Mouse (Mus musculus): Measurements from ENCODE around the gene Mastl. TPM values are rescaled to one million over a fixed set of nuclear protein-coding genes. Genes with fewer than 3 reads are reported as not detected.
A peak's percentile ranks its signal among the peaks of the same experiment; 100 is the strongest.

Gene Mastl
- polyA plus RNA-seq (2012; rRNA removed) = 1.9 and 3.1 TPM in 2 replicates
- 6.3 and 7.2 TPM in 2 replicates for polyA plus RNA-seq (2014; fragmentation: Nextera tagmentation; extraction: Ambion mirVana)

DNA sequence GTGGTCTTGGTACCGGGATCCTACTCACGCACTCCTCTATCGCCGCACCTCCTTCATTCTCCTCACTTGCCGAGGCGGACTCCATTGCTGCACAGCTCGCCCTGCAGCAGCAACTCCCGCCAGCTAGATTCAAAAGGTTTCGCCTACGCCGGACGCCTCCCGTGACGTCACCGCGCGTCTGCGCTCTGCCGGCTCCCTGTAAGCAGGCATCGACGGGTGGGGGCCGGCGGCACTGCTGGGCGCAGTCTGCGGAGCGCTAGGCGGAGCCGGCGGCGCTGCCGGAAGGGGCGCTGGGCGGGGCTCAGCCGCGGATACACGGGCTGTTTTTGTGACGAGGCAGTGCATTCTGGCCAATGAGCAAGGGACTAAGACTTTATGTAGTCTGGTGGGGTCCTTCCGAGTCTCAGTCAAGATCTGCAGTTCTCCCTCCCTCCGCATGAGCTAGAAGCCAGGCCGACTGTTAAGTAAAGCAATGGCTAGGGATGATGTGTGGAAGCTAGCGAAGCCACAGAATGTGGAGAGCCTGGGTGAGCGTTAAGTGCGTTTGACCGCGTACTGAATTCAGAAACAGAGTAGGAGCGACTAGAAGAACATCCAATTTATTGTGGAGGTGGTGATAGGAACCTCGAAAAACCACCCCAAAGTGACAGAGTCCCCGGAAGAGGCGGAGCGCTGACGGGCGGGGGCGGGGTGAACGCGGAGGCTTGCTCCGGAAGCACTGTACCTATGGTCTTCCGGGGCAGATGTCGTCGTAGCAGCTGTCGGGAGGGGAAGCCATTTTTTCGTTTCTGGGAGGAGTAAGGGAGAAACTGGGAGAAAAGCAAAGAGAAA is at the start of gene Mastl, which contains the start of gene Yme1l1:
Mastl (minus strand) TSS at position 248 of the 831 bp plus-strand sequence.
Yme1l1 (plus strand) TSS at position 593 of the 831 bp plus-strand sequence.
- TF ChIP-seq CTCF (IDR thresholded peaks at IDR 0.05; ENCODE audit: low read depth) (no peak; the same call in 1 of the 2 replicates), EP300 (IDR thresholded peaks at IDR 0.05; ENCODE audit: low read depth) (no peak)
- Histone ChIP-seq H3K36me3 (replicated peaks; ENCODE audit: control insufficient read depth, insufficient read depth, low read depth) (no peaks in the 10 kb centered on the region), H3K9me3 (ENCODE audit: control insufficient read depth, low read length) (no peaks in the 10 kb centered on the region), H3K4me2 (ENCODE audit: low read depth) (peak within 1 kb of the TSS; percentile 80), H3K4me3 (ENCODE audit: insufficient read depth in 1 of 2, low read depth in 2 of 2, low read length in 2 of 2) (peak within 1 kb of the TSS; percentile 73 to 99), H3K27me3 (ENCODE audit: control insufficient read depth, insufficient read depth, low read length) (no peaks in the 10 kb centered on the region), H3K9ac (replicated peaks) (peak within 1 kb of the TSS; percentile 89), H3K4me1 (replicated peaks; ENCODE audit: control insufficient read depth in 2 of 2, insufficient read depth in 2 of 2, low read length in 1 of 2) (peaks cover 12 to 17% of the 10 kb centered on the region in 2 experiments), H3K27ac (peak within 1 kb of the TSS; percentile 98)
- ATAC-seq (ENCODE audit: insufficient read depth) = peak; percentile 97
- DNase-seq (ENCODE audit: low read depth in 3 of 3, low spot score in 3 of 3) = peak; percentile 92 to 95 (median 94)
- WGBS (ENCODE audit: insufficient replicate concordance) = under 1% methylated on average over 61 of the region's 61 CpGs

GRCm38 (mm10) chr2:23202900-23203670 is 47.3 kb upstream of the Mastl start:
- no peak for ATAC-seq (ENCODE audit: insufficient read depth)
- no peaks in the 10 kb centered on the region for H3K9me3 ChIP-seq (ENCODE audit: control insufficient read depth, low read length)
- H3K9ac ChIP-seq (replicated peaks) = no peak overlapping the region
- H3K4me3 ChIP-seq (ENCODE audit: insufficient read depth in 1 of 2, low read depth in 2 of 2, low read length in 2 of 2) = no peak overlapping the region
- no peaks in the 10 kb centered on the region for H3K27me3 ChIP-seq (ENCODE audit: control insufficient read depth, insufficient read depth, low read length)
- peaks cover 8% of the 10 kb centered on the region for H3K36me3 ChIP-seq (replicated peaks; ENCODE audit: control insufficient read depth, insufficient read depth, low read depth)
- no peak overlapping the region for H3K4me2 ChIP-seq (ENCODE audit: low read depth)
- DNase-seq (ENCODE audit: low read depth in 3 of 3, low spot score in 3 of 3) = no peak
- H3K27ac ChIP-seq = no peak overlapping the region
- peaks cover 0 to 4% of the 10 kb centered on the region in 2 experiments; a peak in 1 of 4 replicates for H3K4me1 ChIP-seq (replicated peaks; ENCODE audit: control insufficient read depth in 2 of 2, insufficient read depth in 2 of 2, low read length in 1 of 2)
- TF ChIP-seq EP300 (IDR thresholded peaks at IDR 0.05; ENCODE audit: low read depth) (no peak), CTCF (IDR thresholded peaks at IDR 0.05; ENCODE audit: low read depth) (no peak)
- 53% methylated on average over 15 of the region's 15 CpGs for WGBS (ENCODE audit: insufficient replicate concordance)

GRCm38 (mm10) chr2:23201034-23201433 is 45.2 kb upstream of the Mastl start:
- DNase-seq (ENCODE audit: low read depth in 3 of 3, low spot score in 3 of 3) (no peak), ATAC-seq (ENCODE audit: insufficient read depth) (no peak)
- Histone ChIP-seq H3K36me3 (replicated peaks; ENCODE audit: control insufficient read depth, insufficient read depth, low read depth) (peaks cover 12% of the 10 kb centered on the region), H3K4me2 (ENCODE audit: low read depth) (no peak overlapping the region), H3K9me3 (ENCODE audit: control insufficient read depth, low read length) (no peaks in the 10 kb centered on the region), H3K27ac (no peak overlapping the region), H3K4me3 (ENCODE audit: insufficient read depth in 1 of 2, low read depth in 2 of 2, low read length in 2 of 2) (no peak overlapping the region), H3K27me3 (ENCODE audit: control insufficient read depth, insufficient read depth, low read length) (no peaks in the 10 kb centered on the region), H3K9ac (replicated peaks) (no peak overlapping the region), H3K4me1 (replicated peaks; ENCODE audit: control insufficient read depth in 2 of 2, insufficient read depth in 2 of 2, low read length in 1 of 2) (peaks cover 0 to 4% of the 10 kb centered on the region in 2 experiments; a peak in 1 of 4 replicates)
- WGBS (ENCODE audit: insufficient replicate concordance) = 57% methylated on average over 1 of the region's 1 CpGs
- TF ChIP-seq EP300 (IDR thresholded peaks at IDR 0.05; ENCODE audit: low read depth) = no peak
- no peak for TF ChIP-seq CTCF (IDR thresholded peaks at IDR 0.05; ENCODE audit: low read depth)

DNA sequence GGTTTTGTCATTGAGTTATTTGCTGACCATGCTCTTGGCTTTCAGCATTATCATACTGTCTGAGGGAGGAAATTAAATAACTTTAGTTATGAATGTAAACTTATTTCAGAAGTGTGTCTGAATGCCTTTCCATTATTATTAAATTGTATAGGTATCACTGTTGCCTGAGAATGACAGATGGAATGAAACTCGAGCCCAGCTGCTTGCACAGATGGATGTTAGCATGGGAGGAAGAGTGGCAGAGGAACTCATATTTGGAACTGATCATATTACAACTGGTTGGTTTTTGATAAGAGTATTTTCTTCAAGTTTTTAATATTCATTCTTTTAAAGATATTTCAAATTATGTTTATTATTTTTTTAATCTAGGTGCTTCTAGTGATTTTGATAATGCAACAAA is 38.5 kb upstream of the Mastl start:
- Histone ChIP-seq H3K36me3 (replicated peaks; ENCODE audit: control insufficient read depth, insufficient read depth, low read depth) (peaks cover 35% of the 10 kb centered on the region), H3K9ac (replicated peaks) (no peak overlapping the region), H3K4me2 (ENCODE audit: low read depth) (no peak overlapping the region), H3K27me3 (ENCODE audit: control insufficient read depth, insufficient read depth, low read length) (no peaks in the 10 kb centered on the region), H3K27ac (no peak overlapping the region), H3K4me3 (ENCODE audit: insufficient read depth in 1 of 2, low read depth in 2 of 2, low read length in 2 of 2) (no peak overlapping the region), H3K4me1 (replicated peaks; ENCODE audit: control insufficient read depth in 2 of 2, insufficient read depth in 2 of 2, low read length in 1 of 2) (no peaks in the 10 kb centered on the region), H3K9me3 (ENCODE audit: control insufficient read depth, low read length) (no peaks in the 10 kb centered on the region)
- WGBS (ENCODE audit: insufficient replicate concordance) = 76% methylated on average over 1 of the region's 1 CpGs
- ATAC-seq (ENCODE audit: insufficient read depth) (no peak), DNase-seq (ENCODE audit: low read depth in 3 of 3, low spot score in 3 of 3) (no peak)
- TF ChIP-seq EP300 (IDR thresholded peaks at IDR 0.05; ENCODE audit: low read depth) (no peak), CTCF (IDR thresholded peaks at IDR 0.05; ENCODE audit: low read depth) (no peak)

All from liver, embryonic 14.5 days (tissue).